Mouse (Mus musculus) lung, postnatal 0 days (tissue): Measurements from ENCODE around the gene Actl6b. TPM values are rescaled to one million over a fixed set of nuclear protein-coding genes. Genes with fewer than 3 reads are reported as not detected.
A peak's percentile ranks its signal among the peaks of the same experiment; 100 is the strongest.

Experiments
- ATAC-seq: fragments of 200-750 bp; cut with Nextera tagmentation; 2 replicates; pipeline ENCODE4 v1.8.0; 2017; ENCODE audit warnings: moderate library complexity
- DNase-seq: peaks from one replicate; pipeline ENCODE4 v3.0.0-alpha.2; 2016; ENCODE audit warnings: low spot score
- H3K27ac ChIP-seq: fragments of 300-500 bp; sonication (generic); 2 replicates; pipeline ENCODE4 v1.5.1; 2014; ENCODE audit warnings: antibody characterized with exemption, mild to moderate bottlenecking, low read length, mixed read lengths
- H3K27me3 ChIP-seq: fragments of 300-500 bp; sonication (generic); replicated peaks from 2 replicates; pipeline ENCODE4 v1.6.1; 2014; ENCODE audit warnings: low read length, mixed read lengths; ENCODE audit not compliant: insufficient read depth
- H3K36me3 ChIP-seq: fragments of 300-500 bp; sonication (generic); 2 replicates; pipeline ENCODE4 v1.6.1; 2014; ENCODE audit warnings: low read length, mixed read lengths; ENCODE audit not compliant: insufficient read depth
- H3K4me1 ChIP-seq: fragments of 300-500 bp; sonication (generic); 2 replicates; pipeline ENCODE4 v1.6.1; 2014; ENCODE audit warnings: antibody characterized with exemption, low read depth, low read length, mixed read lengths; ENCODE audit not compliant: insufficient read depth
- H3K4me2 ChIP-seq: fragments of 300-500 bp; sonication (generic); replicated peaks from 2 replicates; pipeline ENCODE4 v1.6.1; 2014; ENCODE audit warnings: low read depth, mild to moderate bottlenecking, low read length, moderate library complexity, mixed read lengths
- H3K4me3 ChIP-seq: fragments of 300-500 bp; sonication (generic); 2 replicates; pipeline ENCODE4 v1.5.1; 2014; ENCODE audit warnings: low read depth, low read length
- H3K9ac ChIP-seq: fragments of 300-500 bp; sonication (generic); replicated peaks from 2 replicates; pipeline ENCODE4 v1.6.1; 2014; ENCODE audit warnings: low read depth, mild to moderate bottlenecking
- H3K9me3 ChIP-seq: fragments of 300-500 bp; sonication (generic); 2 replicates; pipeline ENCODE4 v1.6.1; 2016; ENCODE audit warnings: low read length, mixed read lengths
- CTCF ChIP-seq: IDR thresholded peaks from 2 replicates; pipeline ENCODE4 v1.5.1; 2016; ENCODE audit warnings: antibody characterized with exemption, mild to moderate bottlenecking
- EP300 ChIP-seq: IDR thresholded peaks from 2 replicates; pipeline ENCODE4 v1.6.1; 2016; ENCODE audit warnings: antibody characterized with exemption, mild to moderate bottlenecking, control low read depth
- WGBS: fragments of 180-500 bp; shearing (Covaris S2); extraction: QIAGEN DNeasy Blood & Tissue Kit; methylation state at CpG from one replicate; pipeline ENCODE4 v1.1.7; 2014; 5-methylcytosine and 5-hydroxymethylcytosine counted together
- polyA plus RNA-seq: library from polyadenylated mRNA; unstranded; fragments of >200 nt; fragmentation: Nextera tagmentation; extraction: Ambion mirVana; gene quantifications from 2 replicates; pipeline ENCODE4 v1.2.1, GENCODE M21; 2015

Actl6b gene
- polyA plus RNA-seq: 0.15 TPM in 1 of 2 replicates, not detected in the other

GRCm38 (mm10) chr5:137553411-137553837 lies at the start of gene Actl6b:
Gene Actl6b, plus strand, starts transcription at chr5:137553517.
- DNase-seq (peak; percentile 46), ATAC-seq (peak; percentile 81)
- WGBS: 4% methylated on average over 32 of the region's 37 CpGs
- Histone ChIP-seq H3K9ac (no peak within 1 kb of the TSS), H3K27ac (no peak within 1 kb of the TSS), H3K27me3 (0 out of 2 replicates have a peak, but pooled peaks cover 6% of the 10 kb centered on the region), H3K36me3 (no peaks in the 10 kb centered on the region), H3K4me1 (no peaks in the 10 kb centered on the region), H3K4me3 (no peak within 1 kb of the TSS), H3K4me2 (0 out of 2 replicates have a peak within 1 kb of the TSS, but pooled peaks have one; percentile 5), H3K9me3 (no peaks in the 10 kb centered on the region)
- TF ChIP-seq CTCF: no peak

GRCm38 (mm10) chr5:137504041-137504440 lies 49.3 kb upstream of the Actl6b start:
- Histone ChIP-seq H3K4me3 (no peak overlapping the region), H3K4me2 (no peak overlapping the region), H3K27ac (no peak overlapping the region), H3K9ac (no peak overlapping the region), H3K9me3 (no peaks in the 10 kb centered on the region), H3K36me3 (no peaks in the 10 kb centered on the region), H3K4me1 (peaks cover 7% of the 10 kb centered on the region; the same call in 1 of the 2 replicates), H3K27me3 (no peaks in the 10 kb centered on the region)
- DNase-seq (no peak), ATAC-seq (no peak)
- TF ChIP-seq EP300 (no peak), CTCF (peak; percentile 41; the same call in 1 of the 2 replicates)
- WGBS: 71% methylated on average over 6 of the region's 6 CpGs

GRCm38 (mm10) chr5:137510014-137510501 lies 43.3 kb upstream of the Actl6b start:
- 3% methylated on average over 13 of the region's 52 CpGs for WGBS
- no peaks in the 10 kb centered on the region for H3K36me3 ChIP-seq
- DNase-seq (peak; percentile 81), ATAC-seq (peak; percentile 89)
- no peak for TF ChIP-seq EP300
- no peak for TF ChIP-seq CTCF
- no peaks in the 10 kb centered on the region for H3K9me3 ChIP-seq
- H3K27ac ChIP-seq: peak overlapping the region; percentile 87
- peaks cover 9% of the 10 kb centered on the region for H3K4me1 ChIP-seq
- no peaks in the 10 kb centered on the region for H3K27me3 ChIP-seq
- H3K4me3 ChIP-seq: peak overlapping the region; percentile 99
- peak overlapping the region; percentile 88 for H3K4me2 ChIP-seq
- peak overlapping the region; percentile 92 for H3K9ac ChIP-seq

- DNase-seq: no peak
- Histone ChIP-seq H3K27ac (peak overlapping the region; percentile 87), H3K4me2 (peak overlapping the region; percentile 88), H3K9ac (peak overlapping the region; percentile 92), H3K4me1 (peaks cover 9% of the 10 kb centered on the region), H3K36me3 (no peaks in the 10 kb centered on the region), H3K9me3 (no peaks in the 10 kb centered on the region), H3K4me3 (peak overlapping the region; percentile 99), H3K27me3 (no peaks in the 10 kb centered on the region)
- ATAC-seq: peak; percentile 63
- TF ChIP-seq CTCF: no peak
- no peak for TF ChIP-seq EP300
- under 1% methylated on average over 21 of the region's 83 CpGs for WGBS
Measured at GRCm38 (mm10) chr5:137510573-137511390, 42.5 kb upstream of the Actl6b start.

GRCm38 (mm10) chr5:137511706-137512105 lies 41.6 kb upstream of the Actl6b start:
- DNase-seq: no peak
- H3K4me3 ChIP-seq: no peak overlapping the region
- TF ChIP-seq CTCF: no peak
- TF ChIP-seq EP300: no peak
- H3K9ac ChIP-seq: no peak overlapping the region
- no peaks in the 10 kb centered on the region for H3K27me3 ChIP-seq
- H3K9me3 ChIP-seq: no peaks in the 10 kb centered on the region
- no peak overlapping the region for H3K27ac ChIP-seq
- H3K4me1 ChIP-seq: peaks cover 9% of the 10 kb centered on the region
- ATAC-seq: no peak
- H3K36me3 ChIP-seq: no peaks in the 10 kb centered on the region
- peak overlapping the region; percentile 88 for H3K4me2 ChIP-seq
- WGBS: 57% methylated on average over 3 of the region's 3 CpGs
